Mouse (Mus musculus): ENCODE data around the gene Ldah. TPM values are rescaled to one million over a fixed set of nuclear protein-coding genes. Genes with fewer than 3 reads are reported as not detected.

Ldah gene
- polyA plus RNA-seq, 1 experiment from 2014 or later: 94.6 TPM

DNA sequence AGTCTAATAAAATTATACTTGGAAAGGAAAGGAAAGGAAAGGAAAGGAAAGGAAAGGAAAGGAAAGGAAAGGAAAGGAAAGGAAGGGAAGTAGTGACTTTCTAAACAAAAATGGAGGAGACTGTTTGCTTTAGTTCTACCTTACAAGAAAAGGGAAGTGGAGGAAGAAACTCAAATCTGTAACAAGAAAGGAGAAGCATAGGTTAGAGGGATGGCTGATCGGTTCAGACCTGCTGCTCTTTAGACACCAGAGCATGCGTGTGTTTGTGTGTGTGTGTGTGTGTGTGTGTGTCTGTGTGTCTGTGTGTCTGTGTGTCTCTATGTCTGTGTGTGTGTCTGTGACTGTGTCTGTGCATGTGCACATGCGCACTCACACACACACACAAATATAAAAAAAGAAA is 23.2 kb downstream of the Ldah start:
- H3K4me2 ChIP-seq (replicated peaks): no peak overlapping the region
- no peak overlapping the region for H3K27ac ChIP-seq (replicated peaks)
- no peaks in the 10 kb centered on the region for H3K9me3 ChIP-seq
- no peaks in the 10 kb centered on the region for H3K4me1 ChIP-seq
- no peaks in the 10 kb centered on the region for H3K27me3 ChIP-seq
- no peak for ATAC-seq (replicated peaks)
- 98% methylated on average over 3 of the region's 3 CpGs for WGBS
- no peak overlapping the region for H3K4me3 ChIP-seq
- 0 out of 2 replicates have a peak, but pooled peaks cover 8% of the 10 kb centered on the region for H3K36me3 ChIP-seq
- H3K9ac ChIP-seq (replicated peaks): no peak overlapping the region

DNA sequence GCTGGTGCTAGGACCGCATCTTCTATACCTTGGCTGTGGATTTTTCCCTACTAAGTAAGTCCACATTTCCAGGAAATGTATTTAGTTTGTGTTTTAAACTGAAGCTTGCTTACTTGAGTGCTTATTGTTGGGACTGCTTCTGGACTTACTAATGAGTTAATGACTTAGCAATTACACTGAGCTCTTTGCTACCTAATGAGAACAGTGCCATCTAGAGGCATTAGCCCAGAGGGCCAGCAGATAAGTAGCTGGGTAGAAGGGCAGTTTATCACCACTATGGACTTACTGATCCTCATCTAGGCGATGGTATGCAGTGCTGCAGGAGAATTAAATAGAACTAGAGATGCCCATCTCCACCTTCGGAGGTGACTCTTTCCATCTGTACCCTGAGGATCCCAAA is 24.8 kb downstream of the Ldah start:
- no peaks in the 10 kb centered on the region for H3K4me1 ChIP-seq
- 79% methylated on average over 3 of the region's 3 CpGs for WGBS
- 0 out of 2 replicates have a peak, but pooled peaks cover 8% of the 10 kb centered on the region for H3K36me3 ChIP-seq
- H3K9me3 ChIP-seq: no peaks in the 10 kb centered on the region
- no peak overlapping the region for H3K4me3 ChIP-seq
- no peak for ATAC-seq (replicated peaks)
- H3K27me3 ChIP-seq: no peaks in the 10 kb centered on the region
- no peak overlapping the region for H3K9ac ChIP-seq (replicated peaks)
- H3K27ac ChIP-seq (replicated peaks): no peak overlapping the region
- no peak overlapping the region for H3K4me2 ChIP-seq (replicated peaks)

GRCm38 (mm10) chr12:8242181-8242580 is 34.3 kb downstream of the Ldah start:
- WGBS: 88% methylated on average over 3 of the region's 3 CpGs
- Histone ChIP-seq H3K4me2 (replicated peaks) (no peak overlapping the region), H3K9me3 (no peaks in the 10 kb centered on the region), H3K36me3 (peaks cover 6% of the 10 kb centered on the region; the same call in 1 of the 2 replicates), H3K9ac (replicated peaks) (no peak overlapping the region), H3K27ac (replicated peaks) (no peak overlapping the region), H3K27me3 (no peaks in the 10 kb centered on the region), H3K4me1 (no peaks in the 10 kb centered on the region), H3K4me3 (no peak overlapping the region)
- ATAC-seq (replicated peaks): no peak

DNA sequence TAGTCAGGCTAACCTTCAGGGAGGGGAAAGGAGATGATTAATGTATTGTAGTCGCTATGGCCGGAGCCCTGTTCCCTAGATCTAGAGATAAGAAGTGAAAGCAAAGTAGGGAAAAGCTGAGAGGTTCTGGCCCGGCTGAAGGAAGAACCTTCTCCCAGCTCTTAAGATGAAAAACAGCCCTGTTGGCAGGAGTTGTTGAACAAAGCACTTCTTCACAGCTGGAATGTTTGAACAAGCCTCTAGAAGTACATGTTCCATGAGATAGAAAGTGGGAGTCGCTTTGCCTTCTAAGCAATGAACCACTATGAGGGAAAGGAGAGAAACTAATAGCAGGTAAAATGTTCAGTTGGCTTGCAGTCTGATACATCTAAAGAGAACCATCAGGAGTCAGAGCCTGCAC is 36.8 kb downstream of the Ldah start:
- ATAC-seq (replicated peaks): no peak
- Histone ChIP-seq H3K4me2 (replicated peaks) (no peak overlapping the region), H3K4me1 (no peaks in the 10 kb centered on the region), H3K27me3 (no peaks in the 10 kb centered on the region), H3K36me3 (peaks cover 6% of the 10 kb centered on the region; the same call in 1 of the 2 replicates), H3K9me3 (no peaks in the 10 kb centered on the region), H3K27ac (replicated peaks) (no peak overlapping the region), H3K9ac (replicated peaks) (no peak overlapping the region), H3K4me3 (no peak overlapping the region)
- WGBS: 85% methylated on average over 4 of the region's 4 CpGs

GRCm38 (mm10) chr12:8260297-8260696 is 52.4 kb downstream of the Ldah start:
- Histone ChIP-seq H3K4me2 (replicated peaks) (no peak overlapping the region), H3K9me3 (no peaks in the 10 kb centered on the region), H3K9ac (replicated peaks) (no peak overlapping the region), H3K4me1 (no peaks in the 10 kb centered on the region), H3K36me3 (no peaks in the 10 kb centered on the region), H3K27me3 (no peaks in the 10 kb centered on the region), H3K27ac (replicated peaks) (no peak overlapping the region), H3K4me3 (no peak overlapping the region)
- WGBS: 87% methylated on average over 2 of the region's 2 CpGs
- ATAC-seq (replicated peaks): no peak

DNA sequence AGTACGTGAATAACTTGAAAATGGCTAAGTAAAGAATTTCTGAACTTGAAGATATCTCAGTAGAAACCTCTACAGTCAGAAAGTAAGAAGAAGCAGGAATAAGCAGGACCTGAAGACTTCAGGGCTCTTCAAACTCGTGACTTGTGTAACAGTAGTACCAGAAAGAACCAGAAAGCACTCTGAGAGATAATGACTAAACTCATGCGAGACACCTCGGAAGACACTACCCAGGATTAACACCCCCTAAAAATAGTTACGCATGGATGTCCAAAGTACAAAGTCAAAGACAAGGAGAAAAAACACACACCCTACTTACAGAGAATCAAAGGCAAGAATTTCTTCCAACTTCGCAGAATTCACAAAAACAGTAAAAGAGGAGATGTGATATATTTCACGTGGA is 58.4 kb downstream of the Ldah start:
- 94% methylated on average over 7 of the region's 7 CpGs for WGBS
- no peaks in the 10 kb centered on the region for H3K4me1 ChIP-seq
- no peak for ATAC-seq (replicated peaks)

DNA sequence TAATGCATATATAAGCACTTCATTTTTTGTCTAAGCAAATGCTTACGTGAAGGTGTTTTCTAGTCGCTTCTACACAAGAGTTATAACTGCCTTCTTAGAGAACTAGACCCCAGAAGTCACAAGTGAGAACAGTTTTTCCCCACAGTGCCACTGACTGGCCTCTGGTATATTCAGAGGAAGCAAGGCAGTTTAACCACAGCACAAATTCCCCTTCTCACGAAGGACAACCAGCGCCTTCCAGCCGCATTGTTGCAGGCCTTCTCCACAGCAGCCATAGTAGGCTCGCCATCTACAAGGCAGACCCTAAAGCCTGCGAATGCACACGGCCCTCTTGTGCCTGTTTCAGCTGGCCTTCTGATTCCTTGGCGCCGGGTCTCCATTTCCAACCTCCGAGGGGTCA is 61.7 kb downstream of the Ldah start:
- Histone ChIP-seq H3K4me3 (no peak overlapping the region), H3K36me3 (no peaks in the 10 kb centered on the region; the same call in 1 of the 2 replicates), H3K27ac (replicated peaks) (no peak overlapping the region), H3K4me2 (replicated peaks) (no peak overlapping the region), H3K27me3 (no peaks in the 10 kb centered on the region), H3K4me1 (no peaks in the 10 kb centered on the region), H3K9me3 (no peaks in the 10 kb centered on the region), H3K9ac (replicated peaks) (no peak overlapping the region)
- 96% methylated on average over 11 of the region's 11 CpGs for WGBS
- ATAC-seq (replicated peaks): no peak

More for the DNA sequence above, 58.4 kb downstream of the Ldah start:
- H3K36me3 ChIP-seq: no peaks in the 10 kb centered on the region; the same call in 1 of the 2 replicates
- H3K4me2 ChIP-seq (replicated peaks): no peak overlapping the region
- H3K9ac ChIP-seq (replicated peaks): no peak overlapping the region
- no peak overlapping the region for H3K4me3 ChIP-seq
- no peaks in the 10 kb centered on the region for H3K27me3 ChIP-seq
- H3K27ac ChIP-seq (replicated peaks): no peak overlapping the region
- H3K9me3 ChIP-seq: no peaks in the 10 kb centered on the region

DNA sequence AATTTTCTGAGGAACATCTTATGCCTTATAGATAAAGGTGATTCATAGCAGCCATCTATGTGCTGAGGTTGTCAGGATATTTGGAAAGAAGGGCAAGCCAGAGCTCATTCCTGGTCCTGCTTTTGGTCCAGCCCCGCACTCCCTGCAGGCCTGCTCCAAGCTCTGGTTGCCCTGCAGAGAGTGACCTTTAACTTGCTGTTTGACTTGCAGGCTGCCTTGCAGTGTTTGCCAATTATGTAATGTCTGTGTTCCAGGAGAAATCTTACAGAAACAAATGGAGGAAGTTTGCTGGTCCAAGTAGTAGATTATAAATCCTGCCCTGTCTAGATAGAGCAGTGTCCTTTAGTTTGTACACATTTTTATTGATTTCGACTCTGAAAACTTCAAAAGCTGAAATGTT is 63.5 kb downstream of the Ldah start:
- H3K36me3 ChIP-seq: no peaks in the 10 kb centered on the region; the same call in 1 of the 2 replicates
- no peak overlapping the region for H3K9ac ChIP-seq (replicated peaks)
- no peak for ATAC-seq (replicated peaks)
- no peaks in the 10 kb centered on the region for H3K27me3 ChIP-seq
- H3K4me2 ChIP-seq (replicated peaks): no peak overlapping the region
- H3K4me3 ChIP-seq: no peak overlapping the region
- WGBS: 97% methylated on average over 2 of the region's 2 CpGs
- H3K9me3 ChIP-seq: no peaks in the 10 kb centered on the region
- no peaks in the 10 kb centered on the region for H3K4me1 ChIP-seq
- H3K27ac ChIP-seq (replicated peaks): no peak overlapping the region

- Histone ChIP-seq H3K27me3 (no peaks in the 10 kb centered on the region), H3K27ac (replicated peaks) (no peak overlapping the region), H3K4me2 (replicated peaks) (no peak overlapping the region), H3K36me3 (no peaks in the 10 kb centered on the region; the same call in 1 of the 2 replicates), H3K9me3 (no peaks in the 10 kb centered on the region), H3K4me3 (no peak overlapping the region), H3K4me1 (no peaks in the 10 kb centered on the region), H3K9ac (replicated peaks) (no peak overlapping the region)
- ATAC-seq (replicated peaks): no peak
- WGBS: 95% methylated on average over 6 of the region's 6 CpGs
Measured at GRCm38 (mm10) chr12:8273471-8274171, 65.7 kb downstream of the Ldah start.

DNA sequence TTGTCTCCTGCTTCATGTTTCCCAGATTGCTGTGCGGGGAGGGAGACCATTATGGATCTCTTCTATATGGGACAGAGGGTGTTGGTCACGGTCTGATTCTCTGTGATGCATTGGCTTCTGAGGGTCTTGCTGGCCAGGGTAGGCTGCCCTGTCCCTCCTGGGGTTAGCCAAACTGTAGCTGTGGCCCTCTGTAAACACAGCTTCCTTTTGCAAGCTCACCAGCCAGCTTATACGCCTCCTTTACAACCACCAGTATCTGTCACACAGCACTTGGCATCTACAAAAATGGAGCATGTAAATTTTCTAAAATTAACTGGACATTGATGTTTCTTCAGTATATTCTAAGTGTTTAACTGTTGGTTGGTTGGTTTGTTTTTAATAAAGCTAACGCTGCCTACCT is 67.5 kb downstream of the Ldah start:
- H3K4me1 ChIP-seq: no peaks in the 10 kb centered on the region
- no peak overlapping the region for H3K4me3 ChIP-seq
- H3K9me3 ChIP-seq: no peaks in the 10 kb centered on the region
- ATAC-seq (replicated peaks): no peak
- WGBS: 92% methylated on average over 4 of the region's 4 CpGs
- no peaks in the 10 kb centered on the region for H3K36me3 ChIP-seq
- no peak overlapping the region for H3K4me2 ChIP-seq (replicated peaks)
- H3K27me3 ChIP-seq: no peaks in the 10 kb centered on the region
- no peak overlapping the region for H3K9ac ChIP-seq (replicated peaks)
- no peak overlapping the region for H3K27ac ChIP-seq (replicated peaks)

GRCm38 (mm10) chr12:8281225-8282017 is 73.5 kb downstream of the Ldah start:
- WGBS: 87% methylated on average over 15 of the region's 15 CpGs
- ATAC-seq (replicated peaks): no peak
- Histone ChIP-seq H3K4me3 (no peak overlapping the region), H3K27ac (replicated peaks) (no peak overlapping the region), H3K4me2 (replicated peaks) (no peak overlapping the region), H3K36me3 (no peaks in the 10 kb centered on the region), H3K27me3 (no peaks in the 10 kb centered on the region), H3K9me3 (no peaks in the 10 kb centered on the region), H3K4me1 (no peaks in the 10 kb centered on the region), H3K9ac (replicated peaks) (no peak overlapping the region)

- 75% methylated on average over 3 of the region's 3 CpGs for WGBS
- Histone ChIP-seq H3K36me3 (no peaks in the 10 kb centered on the region), H3K27me3 (no peaks in the 10 kb centered on the region), H3K27ac (replicated peaks) (no peak overlapping the region), H3K4me3 (no peak overlapping the region), H3K4me2 (replicated peaks) (no peak overlapping the region), H3K9me3 (no peaks in the 10 kb centered on the region), H3K4me1 (peaks cover 7% of the 10 kb centered on the region), H3K9ac (replicated peaks) (no peak overlapping the region)
- no peak for ATAC-seq (replicated peaks)
Measured at GRCm38 (mm10) chr12:8287970-8288369, 80.1 kb downstream of the Ldah start.
